Mouse (Mus musculus): ENCODE results near the gene Olfr701.

The Olfr701 gene

DNA sequence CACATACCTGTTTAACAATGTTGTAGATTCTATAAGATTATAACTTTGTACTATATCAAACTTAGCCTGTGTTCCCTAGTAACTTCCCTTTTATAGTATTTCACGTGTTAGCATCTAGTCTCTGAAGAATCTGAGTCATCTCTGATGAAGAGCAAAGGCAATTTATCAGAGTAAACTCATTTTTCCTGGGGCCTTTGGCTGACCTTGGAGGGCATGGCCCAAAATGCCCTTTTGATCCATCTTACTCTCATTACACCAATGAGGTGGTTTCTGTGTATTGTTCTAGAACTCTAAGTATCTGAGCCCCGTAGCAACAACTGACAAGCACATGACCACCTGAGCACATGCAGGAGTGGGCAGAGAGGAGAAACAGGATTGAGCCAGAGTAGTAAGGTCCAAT, at the start of gene Olfr701:
Gene Olfr701, plus strand, starts transcription at position 301 of the 400 bp plus-strand sequence.
- no peak for DNase-seq (ENCODE audit: low spot score)

DNA sequence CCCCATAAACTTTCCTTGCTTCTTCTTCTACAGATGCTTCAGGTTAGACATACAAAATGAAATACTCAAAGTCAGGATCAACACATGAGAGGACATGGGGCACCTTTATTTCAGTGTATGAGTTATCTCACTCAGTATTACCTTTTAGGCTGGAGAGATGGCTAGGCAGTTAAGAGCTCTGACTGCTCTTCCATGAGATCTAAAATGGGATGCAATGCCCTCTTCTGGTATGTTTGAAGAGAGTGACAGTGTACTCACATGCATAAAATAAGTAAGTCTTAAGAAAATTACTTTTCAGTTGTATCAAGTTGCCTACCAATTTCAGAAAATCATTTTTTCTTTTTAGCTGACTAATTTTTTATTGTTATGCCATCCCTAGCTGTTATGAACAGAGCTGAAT, 25.6 kb upstream of the Olfr701 start:
- no peak for DNase-seq (ENCODE audit: low spot score)

- DNase-seq (ENCODE audit: low spot score): no peak
Observed at GRCm38 (mm10) chr7:106793098-106793497, 20.8 kb upstream of the Olfr701 start, which contains the start of gene Olfr699. TSS of gene Olfr699 (minus strand) at chr7:106793198.

- no peak for DNase-seq (ENCODE audit: low spot score)
Observed at GRCm38 (mm10) chr7:106808734-106809133, 5.2 kb upstream of the Olfr701 start, which contains the start of gene Olfr700. TSS of gene Olfr700 (minus strand) at chr7:106808834.

DNA sequence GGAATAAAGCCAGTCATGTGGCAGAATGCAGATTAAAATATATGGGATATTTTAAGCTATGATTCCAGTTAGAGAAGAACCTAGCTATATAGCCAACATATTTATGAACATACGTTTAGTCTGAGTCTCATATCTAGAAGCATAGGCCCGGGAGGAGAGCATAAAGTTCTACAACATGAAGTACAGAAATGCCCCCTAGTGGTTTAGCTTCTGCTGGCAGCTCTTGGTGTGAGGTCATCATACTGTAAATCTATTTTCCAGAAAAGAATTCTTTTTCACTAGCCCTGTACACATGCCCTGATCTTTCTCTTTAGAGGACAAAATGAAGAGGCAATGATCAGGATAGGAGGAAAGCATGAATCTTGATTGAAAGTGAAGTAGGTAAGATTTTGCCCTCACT, 1.8 kb downstream of the Olfr701 start:
- no peak for DNase-seq (ENCODE audit: low spot score)

GRCm38 (mm10) chr7:106818414-106818813, 4.5 kb downstream of the Olfr701 start:
- DNase-seq (ENCODE audit: low spot score): no peak

- DNase-seq (ENCODE audit: low spot score): no peak
Observed at GRCm38 (mm10) chr7:106833793-106834192, 19.9 kb downstream of the Olfr701 start, which contains the start of gene Olfr702. TSS of gene Olfr702 (minus strand) at chr7:106833893.

DNA sequence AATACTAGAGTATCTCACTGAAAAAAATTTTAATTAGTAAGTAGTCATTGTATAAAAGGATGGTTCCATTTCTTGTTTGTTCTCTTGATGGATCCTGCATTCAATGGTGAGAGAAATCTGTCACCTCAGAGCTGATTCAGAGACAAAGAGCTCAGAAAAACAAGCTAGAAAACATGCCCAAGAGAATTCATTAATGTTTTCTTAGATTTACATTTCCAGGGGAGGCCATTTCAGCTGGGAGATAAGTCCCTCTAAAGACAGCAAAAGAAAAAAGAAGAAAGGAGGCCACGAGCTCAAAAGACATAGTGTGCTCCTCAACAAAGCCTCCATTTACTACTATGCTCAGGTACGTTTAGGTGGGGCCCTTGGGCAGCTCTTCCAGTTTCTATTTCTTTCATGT, 29.1 kb downstream of the Olfr701 start, which contains the start of gene Olfr703:
Gene Olfr703, plus strand, starts transcription at position 301 of the 400 bp plus-strand sequence.
- DNase-seq (ENCODE audit: low spot score): no peak

GRCm38 (mm10) chr7:106862885-106863284, 49.0 kb downstream of the Olfr701 start, which contains the start of gene Olfr704:
TSS of gene Olfr704 (plus strand) at chr7:106863185.
- DNase-seq (ENCODE audit: low spot score): no peak
